Mouse (Mus musculus) thymus, postnatal 4 days (tissue): ENCODE measurements around the gene Gm1113.

Experiments used
- DNase-seq: peaks from one replicate; pipeline ENCODE4 v3.0.0; 2021

Gene Gm1113

DNA sequence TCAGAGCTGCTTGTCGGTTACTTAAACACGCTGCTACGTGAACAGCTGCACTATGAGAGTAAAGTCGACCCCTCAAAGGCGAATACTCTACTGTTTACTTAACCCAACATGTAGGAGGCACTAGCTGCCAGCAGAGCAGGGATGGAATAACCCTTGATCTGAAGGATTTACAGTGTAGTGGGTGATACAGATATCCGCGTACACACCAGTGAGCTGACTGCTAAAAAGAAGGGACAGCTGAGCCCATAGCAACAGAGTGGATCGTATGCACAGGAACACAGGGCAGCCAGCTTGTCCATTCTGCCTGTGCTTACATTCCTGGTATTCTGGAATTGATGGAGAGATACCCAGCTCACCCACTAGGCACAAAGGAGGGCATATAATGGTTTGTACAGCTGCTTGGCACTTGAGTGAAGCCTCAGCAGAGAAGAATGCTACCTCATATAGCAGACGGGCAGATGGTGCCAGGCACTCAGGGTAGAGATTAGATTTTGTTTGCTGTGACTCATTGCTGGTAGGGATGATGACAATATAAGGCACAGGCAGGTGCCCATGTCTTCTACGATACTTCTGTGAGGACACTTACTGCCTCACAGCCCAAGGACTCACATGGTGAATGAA is 43.9 kb downstream of the Gm1113 start:
- no peak for DNase-seq

DNA sequence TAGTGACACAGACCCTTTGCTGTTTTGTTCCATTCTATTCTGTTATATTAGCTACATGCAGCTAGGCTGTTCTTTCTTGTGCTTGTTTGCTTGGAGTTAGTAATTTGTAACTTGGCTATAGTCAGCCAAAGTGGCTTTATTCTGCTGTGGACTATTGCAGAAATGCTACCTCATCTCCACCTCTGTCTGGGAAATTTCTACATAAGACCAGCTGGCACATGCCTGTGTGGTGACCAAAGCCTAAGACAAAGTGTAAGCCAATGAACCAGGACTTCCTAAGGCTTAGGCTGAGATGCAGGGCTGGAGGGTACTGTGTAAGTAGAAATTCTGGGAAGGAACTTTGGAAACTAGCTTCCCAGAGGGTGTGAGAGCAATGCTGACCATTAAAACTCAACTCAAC is 49.2 kb downstream of the Gm1113 start:
- DNase-seq: no peak

DNA sequence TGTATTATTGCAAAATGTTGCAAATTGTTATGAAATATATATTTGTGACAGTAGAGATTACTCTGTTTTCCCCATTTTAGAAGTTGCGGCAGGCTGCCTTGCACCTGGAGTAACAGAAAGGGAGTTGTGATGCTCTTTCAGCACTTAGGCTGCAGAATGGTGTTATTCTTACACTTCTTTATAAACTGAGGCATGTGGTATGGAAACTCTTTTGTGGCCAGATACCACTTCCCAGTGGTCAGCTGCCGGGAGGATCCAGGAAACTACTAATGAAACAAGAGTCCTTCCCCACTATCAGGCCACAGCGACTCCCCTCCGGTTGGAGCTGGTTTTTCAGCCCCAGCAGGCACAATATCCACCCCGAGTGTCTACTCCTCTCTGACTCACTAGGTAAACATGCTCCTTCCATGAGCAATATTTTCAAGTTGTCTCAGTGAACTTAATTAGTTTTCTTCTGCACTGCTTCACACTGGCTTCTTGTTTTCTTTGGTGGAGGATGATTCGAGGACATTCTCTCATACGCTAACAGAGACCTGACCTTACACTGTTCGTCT is 50.7 kb downstream of the Gm1113 start:
- no peak for DNase-seq

DNA sequence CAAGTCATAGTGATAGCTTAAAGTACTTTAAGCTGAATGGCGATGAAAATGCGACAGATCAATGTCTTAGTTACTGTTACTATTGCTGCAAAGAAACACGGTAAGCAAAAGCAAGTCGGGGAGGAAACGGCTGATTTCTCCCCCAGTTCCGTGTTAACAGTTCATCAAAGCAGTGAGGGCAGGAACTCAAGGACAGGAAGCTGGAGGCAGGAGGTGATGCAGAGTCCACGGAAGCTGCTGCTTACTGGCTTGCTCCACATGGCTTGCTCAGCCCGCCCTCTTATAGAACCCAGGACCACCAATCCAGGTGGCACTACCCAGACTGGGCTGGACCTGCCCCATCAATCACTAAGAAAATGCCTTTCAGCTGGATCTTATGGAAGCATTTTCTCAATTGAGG is 58.5 kb downstream of the Gm1113 start:
- DNase-seq: peak; percentile 10
